Mouse (Mus musculus) MEL (cell line): ENCODE data around the gene Cpne2. TPM values are rescaled to one million over a fixed set of nuclear protein-coding genes. Genes with fewer than 3 reads are reported as not detected.

Source experiments
- DNase-seq: peaks from one replicate; pipeline ENCODE4 v3.0.0; 2011; ENCODE audit warnings: low read depth, low spot score
- H3K27ac ChIP-seq: 2 replicates; pipeline ENCODE4 v1.5.1; 2012; ENCODE audit warnings: low read depth, mild to moderate bottlenecking, control low read depth, low read length, moderate library complexity; ENCODE audit not compliant: control insufficient read depth
- H3K27me3 ChIP-seq, 2 experiments: fragments of 150-350 bp in 1 of 2; sonication (generic) in 1 of 2; 2 replicates each; pipeline ENCODE4 v1.6.1; 2012; ENCODE audit warnings: low read length in 2 of 2, mild to moderate bottlenecking in 2 of 2, improper control_type of control experiment in 1 of 2, moderate library complexity in 1 of 2; ENCODE audit not compliant: insufficient read depth in 2 of 2, control insufficient read depth in 1 of 2
- H3K36me3 ChIP-seq, 2 experiments: 2 replicates each; pipeline ENCODE4 v1.6.1; 2012 to 2014; ENCODE audit warnings: low read length in 2 of 2, improper control_type of control experiment in 1 of 2, inconsistent platforms in 1 of 2, mild to moderate bottlenecking in 1 of 2; ENCODE audit not compliant: insufficient read depth in 2 of 2, control insufficient read depth in 1 of 2
- H3K4me1 ChIP-seq, 2 experiments: fragments of 150-350 bp in 1 of 2; sonication (generic) in 1 of 2; 2 replicates each; pipeline ENCODE4 v1.6.1; 2012; ENCODE audit warnings: low read length in 2 of 2, improper control_type of control experiment in 1 of 2, mild to moderate bottlenecking in 1 of 2; ENCODE audit not compliant: insufficient read depth in 2 of 2, control insufficient read depth in 1 of 2
- H3K4me3 ChIP-seq, 2 experiments: fragments of 150-350 bp in 1 of 2; sonication (generic) in 1 of 2; 2 replicates each; pipeline ENCODE4 v1.5.1; 2012; ENCODE audit warnings: low read depth in 2 of 2, low read length in 2 of 2, mild to moderate bottlenecking in 2 of 2, moderate library complexity in 2 of 2, control low read depth in 1 of 2, improper control_type of control experiment in 1 of 2; ENCODE audit not compliant: control insufficient read depth in 1 of 2, insufficient read depth in 1 of 2
- H3K79me2 ChIP-seq: 2 replicates; pipeline ENCODE4 v1.6.1; 2012; ENCODE audit warnings: mild to moderate bottlenecking, low read length, moderate library complexity; ENCODE audit not compliant: control insufficient read depth, poor library complexity, insufficient read depth
- H3K9ac ChIP-seq: 2 replicates; pipeline ENCODE4 v1.6.1; 2012; ENCODE audit warnings: low read depth, mild to moderate bottlenecking, control low read depth, low read length, moderate library complexity; ENCODE audit not compliant: control insufficient read depth, poor library complexity, severe bottlenecking
- H3K9me3 ChIP-seq: fragments of 150-350 bp; sonication (generic); replicated peaks from 2 replicates; pipeline ENCODE4 v1.6.1; 2012; ENCODE audit warnings: mild to moderate bottlenecking, low read length, improper control_type of control experiment, moderate library complexity; ENCODE audit not compliant: insufficient read depth
- BHLHE40 ChIP-seq: IDR thresholded peaks from 2 replicates; pipeline ENCODE4 v1.6.1; 2012; ENCODE audit warnings: low read depth, mild to moderate bottlenecking, inconsistent platforms, low read length, improper control_type of control experiment, borderline replicate concordance
- ETS1 ChIP-seq: IDR thresholded peaks from 2 replicates; pipeline ENCODE4 v1.6.1; 2012; ENCODE audit warnings: low read depth, mild to moderate bottlenecking, inconsistent platforms, low read length, improper control_type of control experiment, moderate library complexity
- HCFC1 ChIP-seq: IDR thresholded peaks from 2 replicates; pipeline ENCODE4 v1.6.1; 2012; ENCODE audit warnings: low read depth, mild to moderate bottlenecking, inconsistent platforms, low read length, improper control_type of control experiment, moderate library complexity
- JUND ChIP-seq: IDR thresholded peaks from 2 replicates; pipeline ENCODE4 v1.6.1; 2011; ENCODE audit warnings: low read depth, mild to moderate bottlenecking, improper control_type of control experiment, low read length
- MAFK ChIP-seq: IDR thresholded peaks from 2 replicates; pipeline ENCODE4 v1.6.1; 2011; ENCODE audit warnings: low read depth, mild to moderate bottlenecking, low read length, improper control_type of control experiment, borderline replicate concordance
- MAX ChIP-seq: IDR thresholded peaks from 2 replicates; pipeline ENCODE4 v1.6.1; 2011; ENCODE audit warnings: low read length, improper control_type of control experiment
- MYB ChIP-seq: IDR thresholded peaks from 2 replicates; pipeline ENCODE4 v1.6.1; 2011; ENCODE audit warnings: mild to moderate bottlenecking, low read depth, low read length, improper control_type of control experiment
- POLR2AphosphoS2 ChIP-seq: IDR thresholded peaks from 2 replicates; pipeline ENCODE4 v1.6.1; 2011; ENCODE audit warnings: low read length, improper control_type of control experiment
- POLR2AphosphoS5 ChIP-seq: IDR thresholded peaks from 2 replicates; pipeline ENCODE4 v1.6.1; 2012; ENCODE audit warnings: low read depth, borderline replicate concordance, mild to moderate bottlenecking, inconsistent platforms, low read length, moderate library complexity, mixed read lengths
- RAD21 ChIP-seq: IDR thresholded peaks from 2 replicates; pipeline ENCODE4 v1.6.1; 2011; ENCODE audit warnings: mild to moderate bottlenecking, low read depth, low read length, improper control_type of control experiment
- SIN3A ChIP-seq: IDR thresholded peaks from 2 replicates; pipeline ENCODE4 v1.6.1; 2012; ENCODE audit warnings: low read length, improper control_type of control experiment, inconsistent platforms
- SMC3 ChIP-seq: IDR thresholded peaks from 2 replicates; pipeline ENCODE4 v1.6.1; 2011; ENCODE audit warnings: low read depth, low read length, improper control_type of control experiment
- TBP ChIP-seq: IDR thresholded peaks from 2 replicates; pipeline ENCODE4 v1.8.0; 2011; ENCODE audit warnings: low read depth, low read length, improper control_type of control experiment
- ZKSCAN1 ChIP-seq: IDR thresholded peaks from 2 replicates; pipeline ENCODE4 v1.6.1; 2012; ENCODE audit warnings: low read depth, mild to moderate bottlenecking, inconsistent platforms, low read length, improper control_type of control experiment, moderate library complexity
- polyA plus RNA-seq, 2 experiments: library from polyadenylated mRNA; stranded (reverse) in 1 of 2; unstranded in 1 of 2; fragments of >175 nt in 1 of 2; fragments of >200 nt in 1 of 2; gene quantifications; 2 replicates each; pipeline versions ENCODE4 v1.2.1 to v1.2.4; 2012; ENCODE audit warnings: low replicate concordance in 2 of 2, low read depth in 1 of 2; ENCODE audit not compliant: insufficient read length in 2 of 2, insufficient read depth in 1 of 2, missing spikeins in 1 of 2
- total RNA-seq: library from RNA; depleted of rRNA; stranded (reverse); fragments of 300-350 nt; gene quantifications from 2 replicates; pipeline ENCODE4 v1.2.3, GENCODE M21; 2012

Gene Cpne2
- total and polyA plus RNA-seq, 3 experiments: 19.1 to 29.7 TPM; not detected in 1

- TF ChIP-seq BHLHE40 (no peak), HCFC1 (peak; percentile 91), SMC3 (no peak)
- TF ChIP-seq, all 39 proteins: peak for 16
Observed at GRCm38 (mm10) chr8:94601607-94602385, 69.0 kb downstream of the Cpne2 start, which contains the start of the genes Rspry1 and Fam192a (continued).

GRCm38 (mm10) chr8:94602471-94603131 lies 69.8 kb downstream of the Cpne2 start:
- peaks cover 3 to 6% of the 10 kb centered on the region in 2 experiments; a peak in 3 of 4 replicates for H3K4me1 ChIP-seq
- no peaks in the 10 kb centered on the region for H3K27me3 ChIP-seq
- H3K36me3 ChIP-seq: peaks cover 0 to 24% of the 10 kb centered on the region in 2 experiments; a peak in 3 of 4 replicates
- H3K4me3 ChIP-seq: peak overlapping the region; percentile 76 to 77
- H3K9ac ChIP-seq: peak overlapping the region; percentile 80
- peak; percentile 71 for DNase-seq
- no peaks in the 10 kb centered on the region for H3K9me3 ChIP-seq
- peaks cover 60% of the 10 kb centered on the region for H3K79me2 ChIP-seq
- H3K27ac ChIP-seq: peak overlapping the region; percentile 37
- TF ChIP-seq TBP (0 out of 2 replicates have a peak, but pooled peaks have one; percentile 5), ETS1 (no peak), POLR2AphosphoS2 (0 out of 2 replicates have a peak, but pooled peaks have one; percentile 33), RAD21 (no peak), MYB (no peak), POLR2AphosphoS5 (no peak), MAFK (no peak), MAX (no peak), ZKSCAN1 (no peak)

GRCm38 (mm10) chr8:94604030-94604429 lies 71.2 kb downstream of the Cpne2 start:
- Histone ChIP-seq H3K9ac (no peak overlapping the region), H3K4me1 (peaks cover 3 to 4% of the 10 kb centered on the region in 2 experiments; a peak in 3 of 4 replicates), H3K27me3 (no peaks in the 10 kb centered on the region), H3K79me2 (peaks cover 56% of the 10 kb centered on the region), H3K9me3 (no peaks in the 10 kb centered on the region), H3K4me3 (peak overlapping the region in 1 of 2 experiments; percentile 77; a peak in 2 of 4 replicates), H3K36me3 (peaks cover 2 to 22% of the 10 kb centered on the region in 2 experiments; a peak in 3 of 4 replicates), H3K27ac (no peak overlapping the region)
- TF ChIP-seq MAFK: peak; percentile 90
- TF ChIP-seq SIN3A: no peak
- TF ChIP-seq JUND: no peak
- no peak for TF ChIP-seq TBP
- TF ChIP-seq BHLHE40: no peak
- DNase-seq: no peak
